Mouse (Mus musculus): ENCODE data around the gene Akt3. TPM values are rescaled to one million over a fixed set of nuclear protein-coding genes. Genes with fewer than 3 reads are reported as not detected.

Gene Akt3
- polyA plus RNA-seq, 2 experiments = 7.2 to 14.5 TPM

GRCm38 (mm10) chr1:177032233-177032632 lies 225.8 kb downstream of the Akt3 start:
- 15% methylated on average over 1 of the region's 1 CpGs for WGBS
- no peak for TF ChIP-seq POLR2A (IDR thresholded peaks at IDR 0.05; ENCODE audit: borderline replicate concordance, extremely low read depth, insufficient read depth, insufficient read length)
- Histone ChIP-seq H3K9me3 (ENCODE audit: control insufficient read depth, low read length) (no peaks in the 10 kb centered on the region), H3K4me1 (ENCODE audit: control insufficient read depth, insufficient read depth, low read length) (no peaks in the 10 kb centered on the region), H3K4me3 (replicated peaks; ENCODE audit: low read length) (no peak overlapping the region), H3K36me3 (ENCODE audit: control insufficient read depth, insufficient read depth, low read length) (no peaks in the 10 kb centered on the region), H3K9ac (ENCODE audit: low read depth, low read length, severe bottlenecking) (no peak overlapping the region), H3K27me3 (ENCODE audit: control insufficient read depth, insufficient read depth, low read length) (no peaks in the 10 kb centered on the region), H3K27ac (replicated peaks; ENCODE audit: low read depth, low read length) (no peak overlapping the region), H3K4me2 (replicated peaks; ENCODE audit: low read depth, low read length, severe bottlenecking) (no peak overlapping the region)
- DNase-seq (ENCODE audit: low spot score) (no peak), ATAC-seq (ENCODE audit: low FRiP score, low read depth) (no peak)

- ATAC-seq (ENCODE audit: low FRiP score, low read depth) (no peak), DNase-seq (ENCODE audit: low spot score) (no peak)
- H3K4me2 ChIP-seq (replicated peaks; ENCODE audit: low read depth, low read length, severe bottlenecking) = no peak overlapping the region
- TF ChIP-seq POLR2A (IDR thresholded peaks at IDR 0.05; ENCODE audit: borderline replicate concordance, extremely low read depth, insufficient read depth, insufficient read length) = no peak
- H3K27me3 ChIP-seq (ENCODE audit: control insufficient read depth, insufficient read depth, low read length) = no peaks in the 10 kb centered on the region
- no peak overlapping the region for H3K9ac ChIP-seq (ENCODE audit: low read depth, low read length, severe bottlenecking)
- H3K9me3 ChIP-seq (ENCODE audit: control insufficient read depth, low read length) = no peaks in the 10 kb centered on the region
- H3K27ac ChIP-seq (replicated peaks; ENCODE audit: low read depth, low read length) = no peak overlapping the region
- no peak overlapping the region for H3K4me3 ChIP-seq (replicated peaks; ENCODE audit: low read length)
- H3K36me3 ChIP-seq (ENCODE audit: control insufficient read depth, insufficient read depth, low read length) = no peaks in the 10 kb centered on the region
- WGBS = 100% methylated on average over 1 of the region's 1 CpGs
- no peaks in the 10 kb centered on the region for H3K4me1 ChIP-seq (ENCODE audit: control insufficient read depth, insufficient read depth, low read length)
Measured at GRCm38 (mm10) chr1:177031196-177031595, 226.8 kb downstream of the Akt3 start.

GRCm38 (mm10) chr1:177030669-177031068 lies 227.3 kb downstream of the Akt3 start:
- Histone ChIP-seq H3K27ac (replicated peaks; ENCODE audit: low read depth, low read length) (no peak overlapping the region), H3K27me3 (ENCODE audit: control insufficient read depth, insufficient read depth, low read length) (no peaks in the 10 kb centered on the region), H3K36me3 (ENCODE audit: control insufficient read depth, insufficient read depth, low read length) (no peaks in the 10 kb centered on the region), H3K4me2 (replicated peaks; ENCODE audit: low read depth, low read length, severe bottlenecking) (no peak overlapping the region), H3K4me3 (replicated peaks; ENCODE audit: low read length) (no peak overlapping the region), H3K4me1 (ENCODE audit: control insufficient read depth, insufficient read depth, low read length) (no peaks in the 10 kb centered on the region), H3K9ac (ENCODE audit: low read depth, low read length, severe bottlenecking) (no peak overlapping the region), H3K9me3 (ENCODE audit: control insufficient read depth, low read length) (no peaks in the 10 kb centered on the region)
- WGBS = 52% methylated on average over 3 of the region's 3 CpGs
- TF ChIP-seq POLR2A (IDR thresholded peaks at IDR 0.05; ENCODE audit: borderline replicate concordance, extremely low read depth, insufficient read depth, insufficient read length) = no peak
- DNase-seq (ENCODE audit: low spot score) (no peak), ATAC-seq (ENCODE audit: low FRiP score, low read depth) (no peak)

GRCm38 (mm10) chr1:177029032-177029431 lies 229.0 kb downstream of the Akt3 start:
- H3K4me2 ChIP-seq (replicated peaks; ENCODE audit: low read depth, low read length, severe bottlenecking) = no peak overlapping the region
- no peaks in the 10 kb centered on the region; the same call in 1 of the 2 replicates for H3K36me3 ChIP-seq (ENCODE audit: control insufficient read depth, insufficient read depth, low read length)
- WGBS = 63% methylated on average over 2 of the region's 2 CpGs
- H3K4me3 ChIP-seq (replicated peaks; ENCODE audit: low read length) = no peak overlapping the region
- no peak overlapping the region for H3K9ac ChIP-seq (ENCODE audit: low read depth, low read length, severe bottlenecking)
- no peak for ATAC-seq (ENCODE audit: low FRiP score, low read depth)
- H3K27me3 ChIP-seq (ENCODE audit: control insufficient read depth, insufficient read depth, low read length) = no peaks in the 10 kb centered on the region
- no peak overlapping the region for H3K27ac ChIP-seq (replicated peaks; ENCODE audit: low read depth, low read length)
- H3K4me1 ChIP-seq (ENCODE audit: control insufficient read depth, insufficient read depth, low read length) = no peaks in the 10 kb centered on the region
- TF ChIP-seq POLR2A (IDR thresholded peaks at IDR 0.05; ENCODE audit: borderline replicate concordance, extremely low read depth, insufficient read depth, insufficient read length) = no peak
- DNase-seq (ENCODE audit: low spot score) = no peak
- H3K9me3 ChIP-seq (ENCODE audit: control insufficient read depth, low read length) = no peaks in the 10 kb centered on the region

GRCm38 (mm10) chr1:177027706-177028105 lies 230.3 kb downstream of the Akt3 start:
- Histone ChIP-seq H3K9me3 (ENCODE audit: control insufficient read depth, low read length) (no peaks in the 10 kb centered on the region), H3K4me3 (replicated peaks; ENCODE audit: low read length) (no peak overlapping the region), H3K27me3 (ENCODE audit: control insufficient read depth, insufficient read depth, low read length) (no peaks in the 10 kb centered on the region), H3K9ac (ENCODE audit: low read depth, low read length, severe bottlenecking) (no peak overlapping the region), H3K4me1 (ENCODE audit: control insufficient read depth, insufficient read depth, low read length) (no peaks in the 10 kb centered on the region), H3K36me3 (ENCODE audit: control insufficient read depth, insufficient read depth, low read length) (peaks cover 2% of the 10 kb centered on the region), H3K27ac (replicated peaks; ENCODE audit: low read depth, low read length) (no peak overlapping the region), H3K4me2 (replicated peaks; ENCODE audit: low read depth, low read length, severe bottlenecking) (no peak overlapping the region)
- ATAC-seq (ENCODE audit: low FRiP score, low read depth) (no peak), DNase-seq (ENCODE audit: low spot score) (no peak)
- no peak for TF ChIP-seq POLR2A (IDR thresholded peaks at IDR 0.05; ENCODE audit: borderline replicate concordance, extremely low read depth, insufficient read depth, insufficient read length)
- 92% methylated on average over 3 of the region's 3 CpGs for WGBS

- no peak overlapping the region for H3K9ac ChIP-seq (ENCODE audit: low read depth, low read length, severe bottlenecking)
- ATAC-seq (ENCODE audit: low FRiP score, low read depth) = no peak
- 76% methylated on average over 3 of the region's 3 CpGs for WGBS
Measured at GRCm38 (mm10) chr1:177022751-177023150, 235.3 kb downstream of the Akt3 start.

More at GRCm38 (mm10) chr1:177022751-177023150, 235.3 kb downstream of the Akt3 start:
- DNase-seq (ENCODE audit: low spot score) = no peak
- Histone ChIP-seq H3K4me1 (ENCODE audit: control insufficient read depth, insufficient read depth, low read length) (no peaks in the 10 kb centered on the region), H3K27me3 (ENCODE audit: control insufficient read depth, insufficient read depth, low read length) (no peaks in the 10 kb centered on the region), H3K27ac (replicated peaks; ENCODE audit: low read depth, low read length) (no peak overlapping the region), H3K36me3 (ENCODE audit: control insufficient read depth, insufficient read depth, low read length) (peaks cover 8% of the 10 kb centered on the region), H3K4me2 (replicated peaks; ENCODE audit: low read depth, low read length, severe bottlenecking) (no peak overlapping the region), H3K4me3 (replicated peaks; ENCODE audit: low read length) (no peak overlapping the region), H3K9me3 (ENCODE audit: control insufficient read depth, low read length) (no peaks in the 10 kb centered on the region)
- TF ChIP-seq POLR2A (IDR thresholded peaks at IDR 0.05; ENCODE audit: borderline replicate concordance, extremely low read depth, insufficient read depth, insufficient read length) = no peak
